Mouse (Mus musculus) kidney, embryonic 14.5 days (tissue): ENCODE measurements around the gene Mcm10. TPM values are rescaled to one million over a fixed set of nuclear protein-coding genes. Genes with fewer than 3 reads are reported as not detected.

Experiments
- ATAC-seq: fragments of 200-750 bp; cut with Nextera tagmentation; 2 replicates; pipeline ENCODE4 v1.8.0; 2017; ENCODE audit warnings: moderate number of reproducible peaks, mild to moderate bottlenecking, moderate TSS enrichment, moderate library complexity; ENCODE audit not compliant: low FRiP score, low TSS enrichment
- H3K27ac ChIP-seq: fragments of 300-500 bp; sonication (generic); 2 replicates; pipeline ENCODE4 v1.5.1; 2014; ENCODE audit warnings: low read depth, mild to moderate bottlenecking, low read length, moderate library complexity, mixed read lengths
- H3K27me3 ChIP-seq: fragments of 300-500 bp; sonication (generic); 2 replicates; pipeline ENCODE4 v1.6.1; 2014; ENCODE audit warnings: mild to moderate bottlenecking, low read length; ENCODE audit not compliant: control insufficient read depth, insufficient read depth
- H3K36me3 ChIP-seq: fragments of 300-500 bp; sonication (generic); 2 replicates; pipeline ENCODE4 v1.6.1; 2014; ENCODE audit warnings: low read length, mixed read lengths; ENCODE audit not compliant: control insufficient read depth, insufficient read depth
- H3K4me1 ChIP-seq: fragments of 300-500 bp; sonication (generic); 2 replicates; pipeline ENCODE4 v1.6.1; 2014; ENCODE audit warnings: low read length, mixed read lengths; ENCODE audit not compliant: control insufficient read depth, insufficient read depth
- H3K4me2 ChIP-seq: fragments of 300-500 bp; sonication (generic); replicated peaks from 2 replicates; pipeline ENCODE4 v1.6.1; 2014; ENCODE audit warnings: low read depth, mild to moderate bottlenecking, low read length
- H3K4me3 ChIP-seq: fragments of 300-500 bp; sonication (generic); 2 replicates; pipeline ENCODE4 v1.5.1; 2014; ENCODE audit warnings: mild to moderate bottlenecking, low read length
- H3K9ac ChIP-seq: fragments of 300-500 bp; sonication (generic); 2 replicates; pipeline ENCODE4 v1.6.1; 2014; ENCODE audit warnings: low read depth, mild to moderate bottlenecking, low read length, moderate library complexity
- H3K9me3 ChIP-seq: fragments of 300-500 bp; sonication (generic); 2 replicates; pipeline ENCODE4 v1.6.1; 2016; ENCODE audit warnings: low read length; ENCODE audit not compliant: control insufficient read depth
- WGBS: fragments of 180-500 bp; shearing (Covaris S2); extraction: QIAGEN DNeasy Blood & Tissue Kit; methylation state at CpG from one replicate; pipeline ENCODE4 v1.1.7; 2014; 5-methylcytosine and 5-hydroxymethylcytosine counted together
- polyA plus RNA-seq: library from polyadenylated mRNA; unstranded; fragments of >200 nt; fragmentation: Nextera tagmentation; extraction: Ambion mirVana; gene quantifications from 2 replicates; pipeline ENCODE4 v1.2.1, GENCODE M21; 2014

Gene Mcm10
- polyA plus RNA-seq, 1 experiment from 2014 or later, result 46.4 TPM

DNA sequence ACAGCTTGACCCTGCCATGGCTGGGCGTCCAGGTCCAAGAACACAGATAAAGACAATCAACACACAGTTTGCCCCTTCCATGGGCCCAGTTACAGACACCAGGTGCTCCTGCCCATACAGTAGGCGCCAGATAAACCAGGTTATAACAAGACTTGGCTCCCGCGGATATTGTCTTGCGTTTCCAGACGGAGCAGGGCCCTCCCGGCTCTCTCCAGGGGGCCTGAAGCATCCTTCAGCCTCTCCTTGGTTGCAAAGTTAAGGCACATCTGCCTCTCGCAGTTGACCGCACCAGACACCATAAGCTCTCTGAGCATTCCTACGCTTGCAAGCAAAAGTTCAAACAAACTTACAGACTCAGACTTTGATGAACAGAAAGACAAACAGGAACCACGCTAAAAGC, 71.7 kb downstream of the Mcm10 start:
- Histone ChIP-seq H3K9ac (no peak overlapping the region), H3K4me1 (no peaks in the 10 kb centered on the region), H3K4me2 (no peak overlapping the region), H3K36me3 (no peaks in the 10 kb centered on the region), H3K27ac (no peak overlapping the region), H3K4me3 (no peak overlapping the region), H3K9me3 (peaks cover 8% of the 10 kb centered on the region; the same call in 1 of the 2 replicates), H3K27me3 (no peaks in the 10 kb centered on the region)
- ATAC-seq, result no peak
- WGBS, result 89% methylated on average over 11 of the region's 11 CpGs

Other genes starting within 250 kb of the Mcm10 start
- gene Sephs1, start 131.2 kb downstream of the Mcm10 start, polyA plus RNA-seq, result 47.3 and 122 TPM in 2 replicates
- gene Phyh, start 93.8 kb downstream of the Mcm10 start, polyA plus RNA-seq, result 36.8 and 43.4 TPM in 2 replicates
- gene Ucma, start 36.7 kb downstream of the Mcm10 start, polyA plus RNA-seq, result not detected in 2 replicates
- 4.0 and 7.6 TPM in 2 replicates for gene Optn, start 51.3 kb upstream of the Mcm10 start, polyA plus RNA-seq
- gene Ccdc3, start 125.0 kb upstream of the Mcm10 start, polyA plus RNA-seq, result 6.7 and 12.4 TPM in 2 replicates